Mouse (Mus musculus) telencephalon, adult 2 months (tissue): Measurements from ENCODE around the gene Ccdc163.

Experiments used
- DNase-seq: peaks from one replicate; pipeline ENCODE4 v3.0.0-alpha.2; 2011; ENCODE audit warnings: low read depth, low spot score

The Ccdc163 gene

GRCm38 (mm10) chr4:116700964-116701363 lies 7.3 kb upstream of the Ccdc163 start:
- DNase-seq = no peak

GRCm38 (mm10) chr4:116703804-116704203 lies 4.5 kb upstream of the Ccdc163 start:
- DNase-seq = no peak

GRCm38 (mm10) chr4:116707666-116708065 lies 643 bp upstream of the Ccdc163 start:
- DNase-seq = peak; percentile 55

GRCm38 (mm10) chr4:116708791-116709390 lies 582 bp downstream of the Ccdc163 start:
- no peak for DNase-seq

- DNase-seq = no peak
Observed at GRCm38 (mm10) chr4:116710154-116710553, 1.8 kb downstream of the Ccdc163 start.

GRCm38 (mm10) chr4:116712536-116712935 lies 4.2 kb downstream of the Ccdc163 start:
- DNase-seq = no peak

GRCm38 (mm10) chr4:116719396-116719795 lies 11.1 kb downstream of the Ccdc163 start:
- DNase-seq = peak; percentile 76

- peak; percentile 98 for DNase-seq
Observed at GRCm38 (mm10) chr4:116720343-116721097, 12.2 kb downstream of the Ccdc163 start, which contains the start of gene Tesk2. Gene Tesk2, plus strand, starts transcription at chr4:116720948.

GRCm38 (mm10) chr4:116721098-116721628 lies 12.9 kb downstream of the Ccdc163 start:
- no peak for DNase-seq

- no peak for DNase-seq
Observed at GRCm38 (mm10) chr4:116722230-116722629, 13.9 kb downstream of the Ccdc163 start.

- DNase-seq = no peak
Observed at GRCm38 (mm10) chr4:116725444-116725843, 17.1 kb downstream of the Ccdc163 start.

GRCm38 (mm10) chr4:116727401-116727800 lies 19.1 kb downstream of the Ccdc163 start:
- no peak for DNase-seq

GRCm38 (mm10) chr4:116729532-116729931 lies 21.2 kb downstream of the Ccdc163 start:
- DNase-seq = no peak

- no peak for DNase-seq
Observed at GRCm38 (mm10) chr4:116731077-116731476, 22.8 kb downstream of the Ccdc163 start.

GRCm38 (mm10) chr4:116732355-116732754 lies 24.0 kb downstream of the Ccdc163 start:
- no peak for DNase-seq

GRCm38 (mm10) chr4:116734996-116735395 lies 26.7 kb downstream of the Ccdc163 start:
- DNase-seq = no peak

GRCm38 (mm10) chr4:116738972-116739751 lies 30.9 kb downstream of the Ccdc163 start:
- DNase-seq = no peak

GRCm38 (mm10) chr4:116749750-116750149 lies 41.4 kb downstream of the Ccdc163 start:
- DNase-seq = no peak

GRCm38 (mm10) chr4:116761914-116762313 lies 53.6 kb downstream of the Ccdc163 start:
- no peak for DNase-seq

- no peak for DNase-seq
Observed at GRCm38 (mm10) chr4:116764001-116764400, 55.7 kb downstream of the Ccdc163 start.

- no peak for DNase-seq
Observed at GRCm38 (mm10) chr4:116768510-116768909, 60.2 kb downstream of the Ccdc163 start.

GRCm38 (mm10) chr4:116769060-116769459 lies 60.8 kb downstream of the Ccdc163 start:
- no peak for DNase-seq
